Mouse (Mus musculus) CH12.LX (cell line): ENCODE data around the gene Sh3d21. TPM values are rescaled to one million over a fixed set of nuclear protein-coding genes. Genes with fewer than 3 reads are reported as not detected.

Experiments
- DNase-seq: peaks from one replicate; pipeline ENCODE4 v3.0.0-alpha.2; 2013; ENCODE audit errors: extremely low read depth
- H3K27ac ChIP-seq: 2 replicates; pipeline ENCODE4 v1.5.1; 2012; ENCODE audit warnings: low read depth, mild to moderate bottlenecking, control low read depth, moderate library complexity; ENCODE audit not compliant: insufficient read depth
- H3K27me3 ChIP-seq: replicated peaks from 2 replicates; pipeline ENCODE3; 2012; ENCODE audit warnings: inconsistent platforms
- H3K36me3 ChIP-seq, 2 experiments: replicated peaks in 1 of 2; 2 replicates each; pipeline versions ENCODE3 to v1.6.1; 2012; ENCODE audit warnings: inconsistent platforms in 1 of 2, low read length in 1 of 2, mild to moderate bottlenecking in 1 of 2, mixed read lengths in 1 of 2, moderate library complexity in 1 of 2; ENCODE audit not compliant: control insufficient read depth in 1 of 2, insufficient read depth in 1 of 2
- H3K4me1 ChIP-seq, 2 experiments: 2 replicates each; pipeline ENCODE4 v1.6.1; 2012; ENCODE audit warnings: inconsistent platforms in 1 of 2, moderate library complexity in 1 of 2; ENCODE audit not compliant: insufficient read depth in 2 of 2, control insufficient read depth in 1 of 2
- H3K4me2 ChIP-seq: 2 replicates; pipeline ENCODE4 v1.6.1; 2012; ENCODE audit warnings: low read depth, mild to moderate bottlenecking, control low read depth; ENCODE audit not compliant: poor library complexity, insufficient read depth, severe bottlenecking
- H3K4me3 ChIP-seq, 3 experiments: fragments of 150-350 bp in 1 of 3; sonication (generic) in 1 of 3; replicated peaks in 1 of 3; 2 replicates each; pipeline versions ENCODE3 to v1.5.1; 2011 to 2012; ENCODE audit warnings: low read depth in 2 of 3, low read length in 2 of 3, mild to moderate bottlenecking in 2 of 3, moderate library complexity in 2 of 3, control low read depth in 1 of 3, improper control_type of control experiment in 1 of 3, inconsistent platforms in 1 of 3, mixed read lengths in 1 of 3; ENCODE audit not compliant: poor library complexity in 1 of 3
- H3K79me2 ChIP-seq: replicated peaks from 2 replicates; pipeline ENCODE4 v1.6.1; 2012; ENCODE audit warnings: mild to moderate bottlenecking, moderate library complexity; ENCODE audit not compliant: control insufficient read depth, poor library complexity, insufficient read depth, severe bottlenecking; ENCODE audit errors: extremely low read depth
- H3K9ac ChIP-seq: 2 replicates; pipeline ENCODE4 v1.6.1; 2012; ENCODE audit warnings: low read depth, mild to moderate bottlenecking, control low read depth, moderate library complexity; ENCODE audit not compliant: insufficient read depth
- H3K9me3 ChIP-seq: replicated peaks from 2 replicates; pipeline ENCODE3; 2012; ENCODE audit warnings: low read length, inconsistent platforms, mixed read lengths
- BHLHE40 ChIP-seq: IDR thresholded peaks from 2 replicates; pipeline ENCODE4 v1.6.1; 2011; ENCODE audit warnings: mild to moderate bottlenecking, low read depth, low read length, improper control_type of control experiment
- CHD2 ChIP-seq: IDR thresholded peaks from 2 replicates; pipeline ENCODE4 v1.6.1; 2011; ENCODE audit warnings: low read length, improper control_type of control experiment
- ELF1 ChIP-seq: IDR thresholded peaks from 2 replicates; pipeline ENCODE4 v1.6.1; 2014; ENCODE audit warnings: low read depth, mild to moderate bottlenecking, inconsistent platforms, low read length, improper control_type of control experiment
- EP300 ChIP-seq: IDR thresholded peaks from 2 replicates; pipeline ENCODE4 v1.6.1; 2011; ENCODE audit warnings: low read length, improper control_type of control experiment
- ETS1 ChIP-seq: conservative IDR thresholded peaks from 2 replicates; pipeline ENCODE4 v1.6.1; 2012; ENCODE audit warnings: low read depth, mild to moderate bottlenecking, inconsistent platforms, low read length, improper control_type of control experiment, moderate library complexity
- HCFC1 ChIP-seq: IDR thresholded peaks from 2 replicates; pipeline ENCODE4 v1.6.1; 2012; ENCODE audit warnings: low read depth, mild to moderate bottlenecking, inconsistent platforms, low read length, improper control_type of control experiment
- JUND ChIP-seq: conservative IDR thresholded peaks from 2 replicates; pipeline ENCODE4 v1.6.1; 2011; ENCODE audit warnings: low read depth, low read length, improper control_type of control experiment
- MEF2A ChIP-seq: IDR thresholded peaks from 2 replicates; pipeline ENCODE4 v1.6.1; 2014; ENCODE audit warnings: low read depth, mild to moderate bottlenecking, inconsistent platforms, low read length, improper control_type of control experiment, borderline replicate concordance
- MXI1 ChIP-seq: IDR thresholded peaks from 2 replicates; pipeline ENCODE4 v1.6.1; 2011; ENCODE audit warnings: mild to moderate bottlenecking, low read depth, low read length, improper control_type of control experiment
- NELFE ChIP-seq: IDR thresholded peaks from 2 replicates; pipeline ENCODE4 v1.6.1; 2011; ENCODE audit warnings: low read depth, low read length, improper control_type of control experiment
- PAX5 ChIP-seq: IDR thresholded peaks from 2 replicates; pipeline ENCODE4 v1.6.1; 2012; ENCODE audit warnings: low read length, inconsistent platforms, mixed read lengths
- POLR2AphosphoS2 ChIP-seq: IDR thresholded peaks from 2 replicates; pipeline ENCODE4 v1.6.1; 2011; ENCODE audit warnings: low read depth, low read length, improper control_type of control experiment
- RCOR1 ChIP-seq: conservative IDR thresholded peaks from 2 replicates; pipeline ENCODE4 v1.6.1; 2012; ENCODE audit warnings: low read depth, mild to moderate bottlenecking, inconsistent platforms, low read length, improper control_type of control experiment
- SIN3A ChIP-seq: IDR thresholded peaks from 2 replicates; pipeline ENCODE4 v1.6.1; 2012; ENCODE audit warnings: low read length, improper control_type of control experiment, inconsistent platforms
- SMC3 ChIP-seq: IDR thresholded peaks from 2 replicates; pipeline ENCODE4 v1.6.1; 2011; ENCODE audit warnings: low read depth, low read length, improper control_type of control experiment
- TBP ChIP-seq: conservative IDR thresholded peaks from 2 replicates; pipeline ENCODE4 v1.6.1; 2011; ENCODE audit warnings: low read depth, low read length, improper control_type of control experiment
- TCF12 ChIP-seq: IDR thresholded peaks from 2 replicates; pipeline ENCODE4 v1.6.1; 2014; ENCODE audit warnings: low read depth, mild to moderate bottlenecking, inconsistent platforms, low read length, improper control_type of control experiment
- ZC3H11A ChIP-seq: IDR thresholded peaks from 2 replicates; pipeline ENCODE4 v1.6.1; 2012; ENCODE audit warnings: low read depth, mild to moderate bottlenecking, inconsistent platforms, low read length, improper control_type of control experiment
- ZMIZ1 ChIP-seq: IDR thresholded peaks from 2 replicates; pipeline ENCODE4 v1.6.1; 2012; ENCODE audit warnings: low read depth, mild to moderate bottlenecking, inconsistent platforms, low read length, improper control_type of control experiment
- ZNF384 ChIP-seq: IDR thresholded peaks from 2 replicates; pipeline ENCODE4 v1.6.1; 2012; ENCODE audit warnings: low read depth, low read length, improper control_type of control experiment, inconsistent platforms
- dilution Hi-C: fragments of 300-500 bp; cut with MboI; formaldehyde crosslinking; loops from 2 replicates; pipeline ENCODE4 v1.14.3; 2020; ENCODE audit warnings: low sequenced_read_pairs; ENCODE audit not compliant: extremely low pct_unique_long_range_greater_than_20kb, extremely low pct_ligation_motif_present
- in situ Hi-C: fragments of 300-500 bp; cut with MboI; formaldehyde crosslinking; loops from 3 replicates; pipeline ENCODE4 v1.14.3; 2019; ENCODE audit warnings: low sequenced_read_pairs, low pct_ligation_motif_present, low pct_unique_long_range_greater_than_20kb, mixed read lengths
- polyA plus RNA-seq: library from polyadenylated mRNA; unstranded; fragments of >175 nt; gene quantifications from 2 replicates; pipeline ENCODE4 v1.2.1, GENCODE M21; 2012; ENCODE audit warnings: low read depth; ENCODE audit not compliant: insufficient read length
- total RNA-seq, 2 experiments: library from RNA; depleted of rRNA; stranded (reverse); fragments of 300-350 nt in 1 of 2; fragments of >200 nt in 1 of 2; gene quantifications; 2 replicates each; pipeline ENCODE4 v1.2.3; 2012 to 2014

Sh3d21 gene
- total and polyA plus RNA-seq, 3 experiments = 0.21 to 0.46 (median 0.35) TPM

DNA sequence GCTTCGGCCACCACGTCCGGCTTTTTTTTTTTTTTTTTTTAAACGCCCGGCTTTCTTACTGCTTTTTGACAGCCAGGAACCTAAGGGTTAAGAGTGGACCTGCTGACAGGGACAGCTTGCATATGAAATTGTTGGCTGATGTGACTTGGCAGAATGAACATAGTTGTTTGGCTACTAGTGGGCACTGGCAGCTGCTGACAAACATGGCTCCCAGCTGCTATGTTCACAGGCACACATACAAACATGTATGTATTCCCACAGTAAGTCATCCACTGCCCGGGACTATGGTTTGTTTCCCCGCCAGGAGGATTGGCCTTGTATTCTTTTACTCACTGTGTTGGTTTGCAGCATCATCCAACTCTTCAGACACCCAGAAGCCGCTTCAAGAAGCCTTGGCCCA is 46.2 kb downstream of the Sh3d21 start:
- in situ Hi-C loops = no loop called here
- no peak overlapping the region for H3K4me3 ChIP-seq
- no peak overlapping the region for H3K27ac ChIP-seq
- peaks cover 45 to 79% of the 10 kb centered on the region in 2 experiments for H3K36me3 ChIP-seq
- no peak overlapping the region for H3K4me2 ChIP-seq
- peaks cover 10% of the 10 kb centered on the region for H3K79me2 ChIP-seq
- dilution Hi-C loops = no loop called here
- no peak overlapping the region for H3K9ac ChIP-seq
- H3K4me1 ChIP-seq = peaks cover 0 to 21% of the 10 kb centered on the region in 2 experiments; a peak in 2 of 4 replicates
- peaks cover 2% of the 10 kb centered on the region for H3K9me3 ChIP-seq
- DNase-seq = no peak
- TF ChIP-seq ZC3H11A (no peak), ZNF384 (no peak), EP300 (no peak), NELFE (no peak), TBP (no peak), MEF2A (no peak), CHD2 (no peak), TCF12 (no peak), ETS1 (no peak), POLR2AphosphoS2 (no peak), ZMIZ1 (no peak), HCFC1 (no peak)
- no peaks in the 10 kb centered on the region for H3K27me3 ChIP-seq

DNA sequence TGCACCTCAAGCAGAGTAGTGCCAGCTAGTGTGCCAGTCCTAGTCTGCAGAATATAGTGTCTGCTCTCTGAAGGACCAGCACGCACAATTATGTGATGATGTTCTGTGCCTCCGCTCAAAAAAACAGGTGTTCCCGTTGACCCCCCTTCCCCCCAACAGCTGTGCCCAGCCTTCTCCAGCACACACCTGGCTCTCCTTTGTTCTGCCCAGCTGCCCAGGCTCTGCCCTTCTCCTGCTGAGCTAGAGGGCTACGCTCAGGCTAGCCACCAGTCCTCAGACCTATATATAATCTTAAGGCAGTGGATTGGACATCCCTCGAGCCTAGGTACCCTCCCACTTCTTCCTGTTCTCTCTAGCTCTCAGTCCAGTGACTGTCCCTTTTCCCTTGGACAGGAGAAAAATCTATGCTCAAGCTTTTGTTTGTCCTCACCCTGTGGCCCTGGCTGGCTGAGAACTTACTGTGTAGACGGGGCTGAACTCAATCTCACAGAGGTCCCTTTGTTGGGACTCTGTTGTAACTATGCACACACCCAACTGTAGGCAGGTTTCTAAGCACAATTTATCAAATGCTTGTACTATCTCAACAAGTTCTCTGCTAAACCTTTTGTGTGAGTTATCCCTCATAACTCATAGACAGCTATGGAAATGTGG is 47.3 kb downstream of the Sh3d21 start:
- Histone ChIP-seq H3K4me3 (no peak overlapping the region), H3K36me3 (peaks cover 45 to 71% of the 10 kb centered on the region in 2 experiments), H3K4me2 (no peak overlapping the region), H3K9ac (no peak overlapping the region), H3K27me3 (no peaks in the 10 kb centered on the region), H3K79me2 (peaks cover 11% of the 10 kb centered on the region), H3K27ac (no peak overlapping the region), H3K9me3 (no peaks in the 10 kb centered on the region), H3K4me1 (peaks cover 3 to 32% of the 10 kb centered on the region in 2 experiments; a peak in 2 of 4 replicates)
- dilution Hi-C loops (no loop called here), in situ Hi-C loops (no loop called here)
- no peak for TF ChIP-seq CHD2
- TF ChIP-seq ZMIZ1 = no peak
- no peak for TF ChIP-seq RCOR1
- TF ChIP-seq PAX5 = no peak
- TF ChIP-seq BHLHE40 = no peak
- no peak for TF ChIP-seq JUND
- no peak for TF ChIP-seq ELF1
- TF ChIP-seq SIN3A = no peak
- no peak for TF ChIP-seq HCFC1
- TF ChIP-seq EP300 = no peak
- TF ChIP-seq SMC3 = no peak
- TF ChIP-seq MXI1 = no peak
- no peak for DNase-seq
